Mouse (Mus musculus): Measurements from ENCODE around the gene Sfi1.
"Not testable (repeated sequence)": the region's sequence is repeated elsewhere in the genome, so short reads cannot be mapped to it uniquely, and the experiment has no call there.

DNA sequence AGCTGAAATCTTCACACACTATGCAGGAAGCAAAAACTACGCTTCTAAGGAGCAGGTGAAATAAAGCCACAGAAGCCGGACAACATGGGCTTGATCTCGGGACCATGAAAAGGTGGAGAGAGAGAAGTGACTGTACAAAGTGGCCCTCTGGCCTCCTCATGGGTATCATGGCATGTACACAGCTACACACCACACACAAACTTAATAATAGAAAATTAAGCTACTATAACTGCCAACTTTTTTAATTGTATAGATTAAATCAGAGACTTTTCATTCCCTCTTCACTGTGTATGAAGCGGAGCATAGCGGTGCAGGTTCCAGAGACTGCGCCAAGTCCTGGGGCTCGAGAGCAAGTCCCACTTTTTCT lies 13.6 kb downstream of the Sfi1 start:
- TF ChIP-seq NANOG (IDR thresholded peaks at IDR 0.05; ENCODE audit: borderline replicate concordance, low read length); CTCF (conservative IDR thresholded peaks at IDR 0.05; ENCODE audit: low read length); POU5F1 (IDR thresholded peaks at IDR 0.05; ENCODE audit: borderline replicate concordance, low read length): not testable (repeated sequence)
